Mouse (Mus musculus) testis, adult 2 months (tissue): ENCODE data around the gene Fau. TPM values are rescaled to one million over a fixed set of nuclear protein-coding genes. Genes with fewer than 3 reads are reported as not detected.
"Not testable (repeated sequence)": the region's sequence is repeated elsewhere in the genome, so short reads cannot be mapped to it uniquely, and the experiment has no call there.

Experiments used
- H3K27ac ChIP-seq: fragments of 200-500 bp; 2 replicates; pipeline ENCODE4 v1.5.1; 2012; ENCODE audit warnings: low read depth, low read length; ENCODE audit not compliant: control insufficient read depth, insufficient read depth
- H3K27me3 ChIP-seq: fragments of 200-500 bp; 2 replicates; pipeline ENCODE4 v1.6.1; 2012; ENCODE audit warnings: mild to moderate bottlenecking, low read length, moderate library complexity; ENCODE audit not compliant: control insufficient read depth, insufficient read depth
- H3K36me3 ChIP-seq: fragments of 200-500 bp; 2 replicates; pipeline ENCODE4 v1.6.1; 2012; ENCODE audit warnings: mild to moderate bottlenecking, low read length; ENCODE audit not compliant: control insufficient read depth, insufficient read depth
- H3K4me1 ChIP-seq: fragments of 200-500 bp; 2 replicates; pipeline ENCODE4 v1.6.1; 2012; ENCODE audit warnings: low read length; ENCODE audit not compliant: control insufficient read depth, insufficient read depth
- H3K4me3 ChIP-seq: fragments of 200-500 bp; 2 replicates; pipeline ENCODE4 v1.5.1; 2012; ENCODE audit warnings: low read depth, mild to moderate bottlenecking, low read length, moderate library complexity, mixed read lengths; ENCODE audit not compliant: control insufficient read depth
- CTCF ChIP-seq: fragments of 200-500 bp; IDR thresholded peaks from 2 replicates; pipeline ENCODE4 v1.5.1; 2012; ENCODE audit warnings: low read depth, mild to moderate bottlenecking, inconsistent platforms, low read length, moderate library complexity; ENCODE audit not compliant: control insufficient read depth, insufficient read depth, insufficient replicate concordance
- POLR2A ChIP-seq: fragments of 200-500 bp; IDR thresholded peaks from 2 replicates; pipeline ENCODE4 v1.6.1; 2012; ENCODE audit warnings: low read depth, mild to moderate bottlenecking, inconsistent platforms, low read length, moderate library complexity; ENCODE audit not compliant: control insufficient read depth
- polyA plus RNA-seq: library from polyadenylated mRNA; depleted of rRNA; stranded (reverse); fragments of >200 nt; gene quantifications from 2 replicates; pipeline ENCODE4 v1.2.3, GENCODE M21; 2012

Fau gene
- polyA plus RNA-seq, 1 experiment: 605 TPM

- H3K36me3 ChIP-seq: no peaks in the 10 kb centered on the region
- no peaks in the 10 kb centered on the region for H3K4me1 ChIP-seq
- no peak overlapping the region for H3K4me3 ChIP-seq
- TF ChIP-seq CTCF (no peak), POLR2A (no peak)
- no peak overlapping the region for H3K27ac ChIP-seq
- no peaks in the 10 kb centered on the region for H3K27me3 ChIP-seq
Measured at GRCm38 (mm10) chr19:6035966-6036585, 21.6 kb upstream of the Fau start.

DNA sequence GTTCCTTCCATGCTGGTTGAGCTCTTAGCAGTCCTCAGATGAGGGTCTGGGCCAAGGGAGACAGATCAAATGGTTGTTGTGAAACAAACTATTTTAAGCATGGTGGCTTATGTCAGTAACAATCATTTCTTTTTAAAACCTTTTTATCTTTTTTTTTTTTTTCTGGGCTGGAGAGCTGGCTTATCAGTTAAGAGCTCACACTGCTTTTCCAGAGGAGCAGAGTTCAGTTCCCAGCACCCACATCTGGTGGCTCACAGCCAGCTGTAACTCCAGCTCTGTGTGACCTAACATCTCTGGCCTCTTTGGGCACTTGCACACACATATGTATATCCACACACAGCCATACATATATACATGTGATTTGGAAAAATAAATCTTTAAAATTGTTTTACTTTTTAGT lies 19.9 kb upstream of the Fau start:
- TF ChIP-seq CTCF: no peak
- no peak for TF ChIP-seq POLR2A
- Histone ChIP-seq H3K4me1 (no peaks in the 10 kb centered on the region), H3K4me3 (no peak overlapping the region), H3K36me3 (no peaks in the 10 kb centered on the region), H3K27me3 (no peaks in the 10 kb centered on the region), H3K27ac (no peak overlapping the region)

DNA sequence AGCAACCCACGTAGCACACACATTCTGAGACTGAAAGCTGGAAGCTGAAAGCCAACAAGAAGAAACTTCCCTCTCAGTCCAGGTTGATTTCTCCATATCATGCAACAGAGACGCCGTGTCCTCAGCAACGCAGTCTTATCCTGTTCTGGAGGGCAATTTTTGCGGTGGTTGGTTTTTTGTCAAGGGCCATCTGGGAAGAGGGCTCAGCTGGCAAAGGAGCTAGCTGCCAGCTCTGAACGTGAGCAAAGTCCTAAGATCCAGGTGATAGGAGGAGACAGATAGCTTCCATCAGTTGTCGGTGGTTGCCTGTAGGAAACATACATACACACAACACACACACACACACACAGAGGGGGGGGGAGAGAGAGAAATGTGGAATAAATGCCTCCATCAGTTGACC lies 19.3 kb upstream of the Fau start:
- Histone ChIP-seq H3K4me1 (no peaks in the 10 kb centered on the region), H3K27ac (no peak overlapping the region)
- no peak for TF ChIP-seq CTCF
- no peak for TF ChIP-seq POLR2A

DNA sequence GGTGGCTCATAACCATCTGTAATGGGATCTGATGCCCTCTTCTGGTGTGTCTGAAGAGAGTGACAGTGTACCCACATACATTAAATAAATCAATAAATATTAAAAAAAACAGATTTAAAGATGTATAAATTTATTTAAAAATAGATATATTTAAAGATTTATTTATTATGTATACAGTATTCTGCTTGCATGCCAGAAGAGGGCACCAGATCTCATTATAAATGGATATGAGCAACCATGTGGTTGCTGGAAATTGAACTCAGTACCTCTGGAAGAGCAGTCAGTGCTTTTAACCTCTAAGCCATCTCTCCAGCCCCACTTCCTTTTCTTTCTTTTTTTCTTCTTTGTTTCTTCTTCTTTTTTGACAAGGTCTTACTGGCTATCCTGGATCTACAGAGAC lies 17.6 kb upstream of the Fau start:
- H3K27me3 ChIP-seq: no peaks in the 10 kb centered on the region
- H3K27ac ChIP-seq: no peak overlapping the region
- TF ChIP-seq POLR2A (no peak), CTCF (no peak)
- no peaks in the 10 kb centered on the region for H3K36me3 ChIP-seq
- no peak overlapping the region for H3K4me3 ChIP-seq
- H3K4me1 ChIP-seq: no peaks in the 10 kb centered on the region

More for the DNA sequence above, 19.3 kb upstream of the Fau start:
- no peaks in the 10 kb centered on the region for H3K27me3 ChIP-seq
- H3K36me3 ChIP-seq: no peaks in the 10 kb centered on the region
- H3K4me3 ChIP-seq: no peak overlapping the region

DNA sequence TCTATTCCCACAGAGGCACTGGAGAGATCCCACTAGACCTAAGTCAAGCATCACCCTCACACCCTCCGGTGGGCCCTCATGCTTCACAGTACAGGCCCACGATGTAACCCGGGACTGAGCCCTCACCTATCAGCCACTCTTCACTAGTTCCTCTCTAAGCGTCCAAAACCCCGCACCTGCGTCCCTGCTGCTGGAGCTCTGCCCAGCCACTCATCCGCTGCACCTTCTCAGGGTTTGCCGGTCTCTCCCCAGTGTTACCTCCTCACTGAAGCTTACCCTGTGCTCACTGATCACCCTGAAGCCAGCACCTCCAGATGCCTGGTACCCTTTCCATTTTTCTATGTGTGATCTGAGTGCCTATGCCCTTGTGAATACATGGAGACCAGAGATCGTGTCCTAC lies 15.4 kb upstream of the Fau start:
- H3K4me1 ChIP-seq: peaks cover 3% of the 10 kb centered on the region; the same call in 1 of the 2 replicates
- no peaks in the 10 kb centered on the region for H3K36me3 ChIP-seq
- H3K27me3 ChIP-seq: no peaks in the 10 kb centered on the region
- TF ChIP-seq POLR2A (no peak), CTCF (no peak)
- H3K4me3 ChIP-seq: no peak overlapping the region
- H3K27ac ChIP-seq: no peak overlapping the region

- not testable (repeated sequence) for H3K27ac ChIP-seq, H3K36me3 ChIP-seq, H3K4me3 ChIP-seq, H3K27me3 ChIP-seq, H3K4me1 ChIP-seq
Measured at GRCm38 (mm10) chr19:6044102-6044501, 13.5 kb upstream of the Fau start.

GRCm38 (mm10) chr19:6045366-6046293 lies 12.0 kb upstream of the Fau start:
- Histone ChIP-seq H3K4me1 (peaks cover 5% of the 10 kb centered on the region), H3K27ac (peak overlapping the region; percentile 91), H3K36me3 (0 out of 2 replicates have a peak, but pooled peaks cover 2% of the 10 kb centered on the region), H3K27me3 (no peaks in the 10 kb centered on the region), H3K4me3 (peak overlapping the region; percentile 88)
- TF ChIP-seq CTCF: no peak
